Mouse (Mus musculus): ENCODE measurements around the gene Gm20481.
A peak's percentile ranks its signal among the peaks of the same experiment; 100 is the strongest.
"Not testable (repeated sequence)": the region's sequence is repeated elsewhere in the genome, so short reads cannot be mapped to it uniquely, and the experiment has no call there.

Gm20481 gene

DNA sequence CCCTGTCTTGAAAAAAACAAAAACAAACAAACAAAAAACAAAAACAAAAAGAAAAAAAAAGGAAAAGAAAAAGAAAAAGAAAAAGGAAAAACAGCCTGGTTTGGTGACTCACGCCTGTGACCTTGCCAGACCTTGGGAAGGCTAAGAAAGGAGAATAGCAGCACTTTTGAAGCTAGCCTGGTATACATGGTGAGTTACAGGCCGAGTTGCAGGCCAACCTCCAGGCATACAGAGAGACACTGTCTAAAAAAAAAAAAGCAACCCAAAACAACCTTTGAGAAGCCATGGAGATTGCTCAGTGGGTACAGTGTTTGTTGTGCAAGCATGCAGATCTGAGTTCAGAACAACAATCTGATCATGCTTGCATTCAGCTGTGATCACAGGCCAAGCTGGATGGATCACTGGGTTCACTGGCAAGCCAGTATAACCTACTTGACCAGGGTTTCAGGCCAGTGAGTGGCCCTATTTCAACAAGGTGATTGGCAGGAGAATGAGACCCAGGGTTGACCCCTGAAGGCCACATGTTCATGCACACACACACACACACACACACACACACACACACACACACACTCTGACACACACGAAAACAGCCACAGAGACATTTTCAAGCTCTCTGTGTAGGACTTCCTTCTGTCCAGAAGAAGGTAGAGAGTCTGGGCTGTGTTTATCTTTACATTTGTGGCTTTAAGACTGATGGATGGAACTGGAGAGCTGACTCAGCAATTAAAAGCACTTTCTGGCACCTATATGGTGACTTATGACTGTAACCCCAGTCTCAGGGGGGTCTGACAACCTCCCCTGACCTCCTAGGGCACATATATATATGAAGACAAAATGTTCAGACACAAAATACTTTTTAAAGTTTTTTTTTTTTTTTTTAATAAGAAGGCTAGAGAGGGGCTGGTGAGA, 6.1 kb downstream of the Gm20481 start:
- no peak for DNase-seq

DNA sequence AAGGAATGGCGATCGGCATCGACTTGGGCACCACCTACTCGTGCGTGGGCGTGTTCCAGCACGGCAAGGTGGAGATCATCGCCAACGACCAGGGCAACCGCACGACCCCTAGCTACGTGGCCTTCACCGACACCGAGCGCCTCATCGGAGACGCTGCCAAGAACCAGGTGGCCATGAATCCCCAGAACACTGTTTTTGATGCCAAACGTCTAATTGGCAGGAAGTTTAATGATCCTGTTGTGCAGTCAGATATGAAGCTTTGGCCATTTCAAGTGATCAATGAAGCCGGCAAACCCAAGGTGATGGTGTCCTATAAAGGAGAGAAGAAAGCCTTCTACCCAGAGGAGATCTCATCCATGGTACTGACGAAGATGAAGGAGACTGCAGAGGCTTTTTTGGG, 7.3 kb downstream of the Gm20481 start:
- DNase-seq: no peak

DNA sequence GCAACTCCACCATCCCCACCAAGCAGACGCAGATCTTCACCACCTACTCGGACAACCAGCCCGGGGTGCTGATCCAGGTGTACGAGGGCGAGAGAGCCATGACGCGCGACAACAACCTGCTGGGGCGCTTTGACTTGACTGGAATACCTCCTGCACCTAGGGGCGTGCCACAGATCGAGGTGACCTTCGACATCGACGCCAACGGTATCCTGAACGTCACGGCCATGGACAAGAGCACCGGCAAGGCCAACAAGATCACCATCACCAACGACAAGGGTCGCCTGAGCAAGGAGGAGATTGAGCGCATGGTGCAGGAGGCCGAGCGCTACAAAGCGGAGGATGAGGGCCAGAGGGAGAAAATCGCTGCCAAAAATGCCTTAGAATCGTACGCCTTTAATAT, 8.5 kb downstream of the Gm20481 start:
- no peak for DNase-seq

GRCm38 (mm10) chr17:34979631-34980030, 9.9 kb downstream of the Gm20481 start:
- no peak for DNase-seq

GRCm38 (mm10) chr17:34980655-34981054, 10.9 kb downstream of the Gm20481 start:
- peak; percentile 35 to 48 for DNase-seq

GRCm38 (mm10) chr17:34981690-34982180, 12.0 kb downstream of the Gm20481 start, which contains the start of gene Lsm2:
Lsm2 (plus strand) TSS chr17:34981862.
- peak; percentile 93 to 94 for DNase-seq

DNA sequence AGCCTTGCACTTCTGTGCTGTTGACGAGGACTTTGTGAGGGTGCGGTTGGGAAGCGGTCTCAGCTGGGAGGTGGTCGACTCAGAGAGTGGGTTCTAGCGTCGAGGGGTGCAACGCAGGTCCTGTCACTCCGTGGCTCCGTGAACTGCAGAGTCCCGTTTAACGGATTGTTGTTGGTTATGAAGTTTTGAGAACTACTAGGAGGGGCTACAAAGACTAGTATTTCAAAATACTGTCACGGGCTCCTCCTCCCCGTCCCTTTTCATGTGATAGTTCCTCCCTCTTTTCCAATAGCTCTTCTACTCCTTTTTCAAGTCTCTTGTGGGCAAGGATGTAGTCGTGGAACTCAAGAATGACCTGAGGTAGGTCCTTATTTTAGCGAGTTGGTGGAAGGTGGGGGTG, 12.6 kb downstream of the Gm20481 start:
- no peak for DNase-seq

GRCm38 (mm10) chr17:34984218-34984617, 14.5 kb downstream of the Gm20481 start:
- peak in 1 of 2 experiments; percentile 38 for DNase-seq

- no peak for DNase-seq
Observed at GRCm38 (mm10) chr17:34994751-34995150, 25.0 kb downstream of the Gm20481 start.

DNA sequence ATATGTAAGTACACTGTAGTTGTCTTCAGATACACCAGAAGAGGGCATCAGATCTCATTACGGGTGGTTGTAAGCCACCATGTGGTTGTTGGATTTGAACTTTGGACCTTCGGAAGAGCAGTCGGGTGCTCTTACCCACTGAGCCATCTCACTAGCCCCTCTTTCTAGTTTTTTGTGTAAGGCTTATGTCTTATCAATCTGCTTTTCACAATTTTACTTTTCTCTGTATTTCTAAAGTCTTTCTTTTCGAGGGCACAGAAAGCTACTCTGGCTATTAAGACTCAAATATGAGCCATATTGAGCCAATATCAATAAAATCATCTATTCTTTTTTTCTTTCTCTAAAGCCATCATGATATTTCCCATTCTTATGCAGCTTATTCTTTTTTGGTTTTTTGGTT, 25.5 kb downstream of the Gm20481 start:
- not testable (repeated sequence) for DNase-seq

DNA sequence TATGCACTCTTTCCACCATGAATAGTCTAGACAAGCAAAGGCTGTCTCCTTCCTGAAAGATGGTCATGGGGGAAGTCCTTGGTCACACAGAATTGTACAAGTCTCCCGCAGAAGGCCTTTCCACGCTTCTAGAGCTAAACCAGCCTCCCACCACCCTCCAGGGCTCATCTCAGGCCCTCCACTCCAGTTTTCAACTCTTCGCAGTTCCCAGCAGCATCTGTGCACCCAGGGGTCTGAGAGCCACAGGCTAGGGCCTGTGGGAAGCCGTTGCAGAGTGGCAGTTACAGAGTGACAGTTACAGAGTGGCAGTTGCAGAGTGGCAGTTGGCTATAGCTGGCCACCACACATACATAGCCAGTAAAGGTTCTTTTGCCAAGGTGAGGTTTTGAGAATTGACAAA, 26.2 kb downstream of the Gm20481 start:
- DNase-seq: not testable (repeated sequence)

DNA sequence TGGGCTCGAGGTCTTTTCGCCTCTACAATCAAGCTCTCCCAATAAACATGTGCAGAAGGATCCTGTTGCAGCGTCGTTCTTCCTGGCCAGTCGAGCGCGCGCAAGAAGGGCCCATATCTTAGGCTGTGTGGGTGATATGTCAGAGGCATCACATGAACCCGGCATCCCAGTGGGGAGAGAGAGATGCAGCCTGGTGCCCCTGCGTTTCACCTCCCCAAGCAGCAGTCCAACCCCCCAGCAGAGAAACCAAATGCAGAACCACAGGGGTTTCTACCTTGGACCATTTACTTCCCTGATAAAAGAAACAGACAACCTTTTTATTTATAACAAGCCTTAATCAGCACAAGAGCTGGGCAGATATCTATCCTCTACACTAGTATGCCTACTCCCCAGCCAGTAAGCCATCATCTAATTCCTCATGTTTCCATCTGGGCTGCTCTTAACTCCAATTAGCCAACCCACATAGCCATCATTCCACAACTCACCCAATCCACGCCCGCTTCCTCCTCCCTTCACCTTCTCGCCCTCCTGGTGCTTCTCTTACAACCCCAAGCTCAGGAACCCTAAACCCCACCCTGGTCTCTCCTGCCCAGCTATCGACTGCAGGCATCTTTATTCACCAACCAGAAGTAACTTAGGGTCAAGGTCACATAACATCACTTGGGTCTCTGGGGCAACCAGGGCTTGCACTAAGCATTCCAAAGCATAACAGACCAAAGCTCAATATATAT, 26.9 kb downstream of the Gm20481 start:
- no peak for DNase-seq

- no peak for DNase-seq
Observed at GRCm38 (mm10) chr17:34997142-34997483, 27.4 kb downstream of the Gm20481 start.

GRCm38 (mm10) chr17:34998526-34999430, 29.1 kb downstream of the Gm20481 start:
- no peak for DNase-seq

GRCm38 (mm10) chr17:34999871-35000716, 30.4 kb downstream of the Gm20481 start:
- not testable (repeated sequence) for DNase-seq

DNA sequence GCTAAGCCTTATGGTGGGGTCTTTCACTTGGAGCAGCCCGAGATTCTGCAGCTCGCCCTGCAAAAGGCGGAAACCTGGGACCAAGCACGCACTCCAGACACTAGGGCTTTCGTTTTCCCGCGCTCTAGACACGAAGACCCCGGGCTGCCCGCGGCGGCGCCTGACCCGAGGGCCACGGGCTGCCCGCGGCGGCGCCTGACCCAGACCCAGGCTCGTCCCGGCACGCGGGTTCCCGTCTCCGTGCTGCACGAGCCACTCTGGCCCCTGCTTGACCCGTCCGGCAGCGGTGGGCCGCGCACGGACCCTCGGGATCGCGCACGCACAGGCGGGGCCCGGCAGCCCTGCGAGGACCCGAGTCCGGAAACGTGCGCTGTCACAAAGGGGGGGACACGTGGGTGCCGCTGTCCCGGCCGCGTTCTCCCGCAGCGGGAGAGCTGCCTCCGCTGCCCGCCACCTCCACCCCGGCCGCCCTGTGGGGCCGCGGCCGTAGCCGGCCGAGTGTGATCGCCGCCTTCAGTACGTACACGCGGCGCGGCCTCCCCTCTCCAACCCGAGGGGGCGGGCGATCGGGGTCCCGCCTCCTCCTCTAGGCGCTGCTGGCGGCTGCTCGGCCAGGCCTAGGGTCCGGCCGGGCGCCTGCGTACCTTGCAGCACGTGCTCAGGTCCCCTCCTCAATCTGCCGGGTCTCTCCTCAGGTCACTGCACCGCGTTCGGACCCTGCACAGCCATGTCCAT, 31.2 kb downstream of the Gm20481 start, which contains the start of gene Vars:
TSS of gene Vars (plus strand) at position 271 of the 735 bp plus-strand sequence.
- peak; percentile 77 to 87 for DNase-seq

DNA sequence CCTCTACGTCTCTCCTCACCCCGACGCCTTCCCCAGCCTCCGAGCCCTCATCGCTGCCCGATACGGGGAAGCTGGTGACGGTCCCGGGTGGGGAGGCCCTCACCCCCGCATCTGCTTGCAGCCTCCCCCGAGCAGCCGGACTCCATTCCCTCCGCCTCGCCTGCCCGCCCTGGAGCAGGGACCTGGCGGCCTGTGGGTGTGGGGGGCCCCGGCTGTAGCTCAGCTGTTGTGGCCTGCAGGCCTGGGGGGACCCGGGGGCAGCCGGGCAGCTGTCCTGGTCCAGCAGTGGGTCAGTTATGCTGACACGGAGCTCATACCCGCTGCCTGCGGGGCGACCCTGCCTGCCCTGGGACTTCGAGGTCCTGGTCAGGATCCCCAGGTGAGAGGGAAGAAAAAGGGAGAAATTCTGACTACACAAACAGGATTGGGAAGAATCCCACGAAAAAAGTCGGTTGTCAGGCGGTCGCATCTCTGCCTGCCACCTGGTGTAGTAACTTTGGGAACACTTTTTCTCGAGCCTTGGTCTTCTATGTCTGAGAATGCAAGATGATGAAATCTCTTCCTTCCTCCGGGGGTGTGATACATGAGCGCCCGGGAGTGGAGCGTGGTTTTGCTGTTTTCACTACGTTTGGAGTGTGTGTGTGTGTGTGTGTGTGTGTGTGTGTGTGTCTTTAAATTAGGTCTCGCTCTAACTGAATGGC, 31.9 kb downstream of the Gm20481 start:
- peak in 1 of 2 experiments; percentile 35 for DNase-seq

DNA sequence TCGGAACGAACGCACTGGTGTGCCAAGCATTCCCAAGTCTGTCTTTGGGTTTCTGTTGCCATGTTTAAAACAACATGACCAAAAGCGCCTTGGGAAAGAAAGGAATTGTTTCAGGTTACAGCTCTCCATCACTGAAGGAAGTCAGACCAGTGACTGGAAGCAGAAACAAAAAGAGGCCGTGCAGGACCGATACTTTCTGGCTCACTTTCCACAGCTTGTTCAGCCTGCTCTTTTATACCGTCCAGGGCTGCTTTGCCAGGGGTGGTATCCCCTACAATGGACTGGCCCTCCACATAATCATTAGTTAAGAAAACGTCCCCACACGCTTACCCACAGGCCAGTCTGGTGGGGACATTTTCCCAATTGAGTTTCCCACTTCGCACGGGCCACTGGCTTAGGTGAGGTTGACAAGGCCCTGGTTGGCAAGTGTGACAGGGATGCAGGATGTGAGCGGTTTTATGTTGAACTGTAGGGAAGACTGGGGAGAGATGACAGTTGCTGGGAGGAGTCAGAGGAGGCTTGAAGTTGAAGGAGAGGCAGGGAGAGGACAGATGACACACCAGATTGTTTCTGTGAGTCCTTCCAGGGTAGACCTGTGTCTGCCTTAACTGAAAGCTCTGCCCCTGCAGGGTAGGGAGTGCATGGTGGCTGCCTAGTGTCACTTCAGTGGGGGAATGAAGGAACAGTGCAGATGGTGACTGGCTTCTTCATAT, 32.6 kb downstream of the Gm20481 start:
- DNase-seq: no peak

DNA sequence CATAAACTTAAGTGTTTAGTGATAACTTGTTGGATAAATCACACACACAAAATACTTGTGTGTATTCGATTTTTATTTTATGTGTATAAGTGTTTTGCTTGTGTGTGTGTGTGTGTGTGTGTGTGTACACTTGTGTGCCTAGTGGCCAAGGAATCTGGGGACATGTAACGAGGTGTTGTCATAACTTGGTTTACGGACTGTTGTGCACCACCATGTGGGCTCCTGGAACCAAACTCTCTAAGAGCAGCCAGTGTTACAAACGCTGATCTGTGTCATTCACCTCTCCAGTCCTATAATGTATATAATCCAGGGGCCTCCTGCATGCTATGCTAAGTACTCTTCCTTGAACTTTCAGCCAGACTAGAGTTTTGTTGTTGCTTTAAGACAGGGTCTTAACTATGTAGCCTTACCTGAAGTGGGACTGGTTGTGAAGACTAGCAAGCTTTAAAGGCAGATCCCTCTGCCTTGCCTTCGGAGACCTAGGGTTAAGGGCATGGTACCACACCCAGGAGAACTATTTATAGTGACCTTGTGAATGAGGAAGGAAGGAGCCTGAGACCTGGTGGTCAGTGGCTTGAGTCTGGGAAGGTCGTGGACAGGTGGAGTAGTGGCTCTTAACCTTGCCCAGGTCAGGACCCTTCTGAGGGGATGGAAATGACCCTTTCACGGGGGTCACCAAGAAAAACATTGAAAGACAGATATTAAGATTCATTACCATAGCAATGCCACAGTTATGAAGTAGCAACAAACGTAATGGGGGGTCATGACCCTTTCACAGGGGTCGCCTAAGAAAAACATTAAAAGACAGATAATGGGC, 33.5 kb downstream of the Gm20481 start:
- no peak for DNase-seq
